Mouse (Mus musculus) MEL (cell line): ENCODE data around the gene Trim52. TPM values are rescaled to one million over a fixed set of nuclear protein-coding genes. Genes with fewer than 3 reads are reported as not detected.

ENCODE experiments used
- DNase-seq: peaks from one replicate; pipeline ENCODE4 v3.0.0; 2011; ENCODE audit warnings: low read depth, low spot score
- H3K27ac ChIP-seq: 2 replicates; pipeline ENCODE4 v1.5.1; 2012; ENCODE audit warnings: low read depth, mild to moderate bottlenecking, control low read depth, low read length, moderate library complexity; ENCODE audit not compliant: control insufficient read depth
- H3K27me3 ChIP-seq, 2 experiments: fragments of 150-350 bp in 1 of 2; sonication (generic) in 1 of 2; 2 replicates each; pipeline ENCODE4 v1.6.1; 2012; ENCODE audit warnings: low read length in 2 of 2, mild to moderate bottlenecking in 2 of 2, improper control_type of control experiment in 1 of 2, moderate library complexity in 1 of 2; ENCODE audit not compliant: insufficient read depth in 2 of 2, control insufficient read depth in 1 of 2
- H3K36me3 ChIP-seq, 2 experiments: 2 replicates each; pipeline ENCODE4 v1.6.1; 2012 to 2014; ENCODE audit warnings: low read length in 2 of 2, improper control_type of control experiment in 1 of 2, inconsistent platforms in 1 of 2, mild to moderate bottlenecking in 1 of 2; ENCODE audit not compliant: insufficient read depth in 2 of 2, control insufficient read depth in 1 of 2
- H3K4me1 ChIP-seq, 2 experiments: fragments of 150-350 bp in 1 of 2; sonication (generic) in 1 of 2; 2 replicates each; pipeline ENCODE4 v1.6.1; 2012; ENCODE audit warnings: low read length in 2 of 2, improper control_type of control experiment in 1 of 2, mild to moderate bottlenecking in 1 of 2; ENCODE audit not compliant: insufficient read depth in 2 of 2, control insufficient read depth in 1 of 2
- H3K4me3 ChIP-seq, 2 experiments: fragments of 150-350 bp in 1 of 2; sonication (generic) in 1 of 2; 2 replicates each; pipeline ENCODE4 v1.5.1; 2012; ENCODE audit warnings: low read depth in 2 of 2, low read length in 2 of 2, mild to moderate bottlenecking in 2 of 2, moderate library complexity in 2 of 2, control low read depth in 1 of 2, improper control_type of control experiment in 1 of 2; ENCODE audit not compliant: control insufficient read depth in 1 of 2, insufficient read depth in 1 of 2
- H3K79me2 ChIP-seq: 2 replicates; pipeline ENCODE4 v1.6.1; 2012; ENCODE audit warnings: mild to moderate bottlenecking, low read length, moderate library complexity; ENCODE audit not compliant: control insufficient read depth, poor library complexity, insufficient read depth
- H3K9ac ChIP-seq: 2 replicates; pipeline ENCODE4 v1.6.1; 2012; ENCODE audit warnings: low read depth, mild to moderate bottlenecking, control low read depth, low read length, moderate library complexity; ENCODE audit not compliant: control insufficient read depth, poor library complexity, severe bottlenecking
- H3K9me3 ChIP-seq: fragments of 150-350 bp; sonication (generic); replicated peaks from 2 replicates; pipeline ENCODE4 v1.6.1; 2012; ENCODE audit warnings: mild to moderate bottlenecking, low read length, improper control_type of control experiment, moderate library complexity; ENCODE audit not compliant: insufficient read depth
- BHLHE40 ChIP-seq: IDR thresholded peaks from 2 replicates; pipeline ENCODE4 v1.6.1; 2012; ENCODE audit warnings: low read depth, mild to moderate bottlenecking, inconsistent platforms, low read length, improper control_type of control experiment, borderline replicate concordance
- E2F4 ChIP-seq: IDR thresholded peaks from 2 replicates; pipeline ENCODE4 v1.6.1; 2011; ENCODE audit warnings: low read depth, low read length, improper control_type of control experiment, borderline replicate concordance
- GATA1 ChIP-seq: IDR thresholded peaks from 2 replicates; pipeline ENCODE4 v1.6.1; 2011; ENCODE audit warnings: low read depth, low read length, improper control_type of control experiment
- MAX ChIP-seq: IDR thresholded peaks from 2 replicates; pipeline ENCODE4 v1.6.1; 2011; ENCODE audit warnings: low read length, improper control_type of control experiment
- MAZ ChIP-seq: IDR thresholded peaks from 2 replicates; pipeline ENCODE4 v1.6.1; 2012; ENCODE audit warnings: low read depth, mild to moderate bottlenecking, inconsistent platforms, low read length, improper control_type of control experiment
- MYB ChIP-seq: IDR thresholded peaks from 2 replicates; pipeline ENCODE4 v1.6.1; 2011; ENCODE audit warnings: mild to moderate bottlenecking, low read depth, low read length, improper control_type of control experiment
- POLR2AphosphoS5 ChIP-seq: IDR thresholded peaks from 2 replicates; pipeline ENCODE4 v1.6.1; 2012; ENCODE audit warnings: low read depth, borderline replicate concordance, mild to moderate bottlenecking, inconsistent platforms, low read length, moderate library complexity, mixed read lengths
- RCOR1 ChIP-seq: IDR thresholded peaks from 2 replicates; pipeline ENCODE4 v1.6.1; 2012; ENCODE audit warnings: low read depth, mild to moderate bottlenecking, inconsistent platforms, low read length, improper control_type of control experiment
- SIN3A ChIP-seq: IDR thresholded peaks from 2 replicates; pipeline ENCODE4 v1.6.1; 2012; ENCODE audit warnings: low read length, improper control_type of control experiment, inconsistent platforms
- TAL1 ChIP-seq: IDR thresholded peaks from 2 replicates; pipeline ENCODE4 v1.6.1; 2012; ENCODE audit warnings: mild to moderate bottlenecking, inconsistent platforms, low read length, moderate library complexity, mixed read lengths
- TBP ChIP-seq: IDR thresholded peaks from 2 replicates; pipeline ENCODE4 v1.8.0; 2011; ENCODE audit warnings: low read depth, low read length, improper control_type of control experiment
- UBTF ChIP-seq: IDR thresholded peaks from 2 replicates; pipeline ENCODE4 v1.6.1; 2012; ENCODE audit warnings: low read depth, mild to moderate bottlenecking, inconsistent platforms, low read length, improper control_type of control experiment, moderate library complexity, borderline replicate concordance; ENCODE audit not compliant: insufficient read depth
- USF1 ChIP-seq: IDR thresholded peaks from 2 replicates; pipeline ENCODE4 v1.6.1; 2014; ENCODE audit warnings: low read depth, mild to moderate bottlenecking, inconsistent platforms, low read length, improper control_type of control experiment, moderate library complexity
- ZC3H11A ChIP-seq: IDR thresholded peaks from 2 replicates; pipeline ENCODE4 v1.6.1; 2012; ENCODE audit warnings: low read depth, mild to moderate bottlenecking, inconsistent platforms, low read length, improper control_type of control experiment
- polyA plus RNA-seq, 2 experiments: library from polyadenylated mRNA; stranded (reverse) in 1 of 2; unstranded in 1 of 2; fragments of >175 nt in 1 of 2; fragments of >200 nt in 1 of 2; gene quantifications; 2 replicates each; pipeline versions ENCODE4 v1.2.1 to v1.2.4; 2012; ENCODE audit warnings: low replicate concordance in 2 of 2, low read depth in 1 of 2; ENCODE audit not compliant: insufficient read length in 2 of 2, insufficient read depth in 1 of 2, missing spikeins in 1 of 2
- total RNA-seq: library from RNA; depleted of rRNA; stranded (reverse); fragments of 300-350 nt; gene quantifications from 2 replicates; pipeline ENCODE4 v1.2.3, GENCODE M21; 2012

The Trim52 gene
- total and polyA plus RNA-seq, 3 experiments = not detected

GRCm38 (mm10) chr14:106179102-106179727 is 73.2 kb downstream of the Trim52 start (continued):
- TF ChIP-seq USF1 (no peak), BHLHE40 (no peak)

GRCm38 (mm10) chr14:106179728-106180125 is 73.7 kb downstream of the Trim52 start:
- no peaks in the 10 kb centered on the region for H3K79me2 ChIP-seq
- peak overlapping the region; percentile 94 for H3K27ac ChIP-seq
- DNase-seq = no peak
- H3K36me3 ChIP-seq = peaks cover 0 to 24% of the 10 kb centered on the region in 2 experiments; a peak in 2 of 4 replicates
- peak overlapping the region; percentile 4 to 36; a peak in 3 of 4 replicates for H3K4me3 ChIP-seq
- H3K9me3 ChIP-seq = no peaks in the 10 kb centered on the region
- peak overlapping the region; percentile 18; the same call in 1 of the 2 replicates for H3K9ac ChIP-seq
- H3K27me3 ChIP-seq = no peaks in the 10 kb centered on the region
- no peak for TF ChIP-seq BHLHE40
- TF ChIP-seq E2F4 = no peak
- no peak for TF ChIP-seq USF1
- 0 out of 2 replicates have a peak, but pooled peaks have one; percentile 7 for TF ChIP-seq TBP
- no peak for TF ChIP-seq SIN3A
- TF ChIP-seq GATA1 = peak; percentile 25; the same call in 1 of the 2 replicates
- no peak for TF ChIP-seq POLR2AphosphoS5
- TF ChIP-seq, all 39 proteins: peak for 2
- peaks cover 11 to 17% of the 10 kb centered on the region in 2 experiments for H3K4me1 ChIP-seq

- Histone ChIP-seq H3K4me3 (no peak overlapping the region), H3K9ac (no peak overlapping the region), H3K27me3 (no peaks in the 10 kb centered on the region), H3K27ac (no peak overlapping the region), H3K9me3 (no peaks in the 10 kb centered on the region), H3K4me1 (peaks cover 11 to 20% of the 10 kb centered on the region in 2 experiments), H3K36me3 (peaks cover 0 to 25% of the 10 kb centered on the region in 2 experiments; a peak in 2 of 4 replicates), H3K79me2 (no peaks in the 10 kb centered on the region)
- DNase-seq = no peak
- TF ChIP-seq MYB (no peak), UBTF (no peak), MAX (no peak), TAL1 (no peak), RCOR1 (no peak), MAZ (no peak), ZC3H11A (no peak)
Measured at GRCm38 (mm10) chr14:106180616-106181015, 74.6 kb downstream of the Trim52 start.
